Mouse (Mus musculus): ENCODE data around the gene Draxin. TPM values are rescaled to one million over a fixed set of nuclear protein-coding genes. Genes with fewer than 3 reads are reported as not detected.
"Not testable (repeated sequence)": the region's sequence is repeated elsewhere in the genome, so short reads cannot be mapped to it uniquely, and the experiment has no call there.

Gene Draxin
- total RNA-seq, 2 experiments from 2014 or later: 0.18 to 0.27 TPM

GRCm38 (mm10) chr4:148151267-148152168 is 21.0 kb upstream of the Draxin start, which contains the start of gene Fbxo6:
Gene Fbxo6, minus strand, starts transcription at chr4:148152140.
- peak; percentile 90 for DNase-seq

GRCm38 (mm10) chr4:148150953-148151266 is 20.4 kb upstream of the Draxin start:
- DNase-seq: no peak

- no peak for DNase-seq
These were observed 19.7 kb upstream of the Draxin start for GRCm38 (mm10) chr4:148150242-148150641.

- no peak for DNase-seq
These were observed 19.0 kb upstream of the Draxin start for GRCm38 (mm10) chr4:148149540-148149939.

GRCm38 (mm10) chr4:148147714-148148113 is 17.2 kb upstream of the Draxin start:
- DNase-seq: no peak

GRCm38 (mm10) chr4:148143721-148144120 is 13.2 kb upstream of the Draxin start:
- DNase-seq: no peak

- DNase-seq: peak; percentile 91
These were observed 9.9 kb upstream of the Draxin start for GRCm38 (mm10) chr4:148140098-148141011.

GRCm38 (mm10) chr4:148139767-148140097 is 9.2 kb upstream of the Draxin start:
- DNase-seq: no peak

- no peak for DNase-seq
These were observed 7.0 kb upstream of the Draxin start for GRCm38 (mm10) chr4:148137503-148137902.

GRCm38 (mm10) chr4:148134988-148135387 is 4.5 kb upstream of the Draxin start:
- no peak for DNase-seq

- peak; percentile 34 for DNase-seq
These were observed 1.1 kb upstream of the Draxin start for GRCm38 (mm10) chr4:148131497-148132081.

- DNase-seq: no peak
These were observed 365 bp downstream of the Draxin start, which contains the start of gene Mad2l2 for GRCm38 (mm10) chr4:148130133-148130532. Gene Mad2l2, plus strand, starts transcription at chr4:148130384.

GRCm38 (mm10) chr4:148128672-148129071 is 1.8 kb downstream of the Draxin start:
- no peak for DNase-seq

GRCm38 (mm10) chr4:148128241-148128640 is 2.3 kb downstream of the Draxin start:
- DNase-seq: no peak

- no peak for DNase-seq
These were observed 7.8 kb downstream of the Draxin start for GRCm38 (mm10) chr4:148122694-148123066.

GRCm38 (mm10) chr4:148121982-148122693 is 8.4 kb downstream of the Draxin start:
- DNase-seq: no peak

- DNase-seq: no peak
These were observed 9.1 kb downstream of the Draxin start for GRCm38 (mm10) chr4:148121362-148121761.

GRCm38 (mm10) chr4:148120555-148120954 is 9.9 kb downstream of the Draxin start:
- DNase-seq: no peak

GRCm38 (mm10) chr4:148119578-148119977 is 10.9 kb downstream of the Draxin start:
- DNase-seq: not testable (repeated sequence)

- DNase-seq: no peak
These were observed 13.1 kb downstream of the Draxin start for GRCm38 (mm10) chr4:148117392-148117791.

- DNase-seq: no peak
These were observed 13.8 kb downstream of the Draxin start for GRCm38 (mm10) chr4:148116657-148117056.

- peak; percentile 47 for DNase-seq
These were observed 15.0 kb downstream of the Draxin start for GRCm38 (mm10) chr4:148115467-148115866.
